Mouse (Mus musculus) intestine, embryonic 16.5 days (tissue): ENCODE data around the gene Rpl21. TPM values are rescaled to one million over a fixed set of nuclear protein-coding genes. Genes with fewer than 3 reads are reported as not detected.

Source experiments
- ATAC-seq: fragments of 200-750 bp; cut with Nextera tagmentation; 2 replicates; pipeline ENCODE4 v1.8.0; 2017; ENCODE audit warnings: moderate TSS enrichment, moderate library complexity
- H3K27ac ChIP-seq: fragments of 300-500 bp; sonication (generic); 2 replicates; pipeline ENCODE4 v1.5.1; 2014; ENCODE audit warnings: mild to moderate bottlenecking, low read length
- H3K27me3 ChIP-seq: fragments of 300-500 bp; sonication (generic); replicated peaks from 2 replicates; pipeline ENCODE4 v1.6.1; 2014; ENCODE audit warnings: low read length, control low read depth, mixed read lengths; ENCODE audit not compliant: control insufficient read depth, insufficient read depth
- H3K36me3 ChIP-seq: fragments of 300-500 bp; sonication (generic); 2 replicates; pipeline ENCODE4 v1.6.1; 2014; ENCODE audit warnings: low read length, control low read depth; ENCODE audit not compliant: control insufficient read depth, insufficient read depth
- H3K4me1 ChIP-seq: fragments of 300-500 bp; sonication (generic); 2 replicates; pipeline ENCODE4 v1.6.1; 2014; ENCODE audit warnings: low read length, control low read depth, mixed read lengths; ENCODE audit not compliant: control insufficient read depth, insufficient read depth
- H3K4me2 ChIP-seq: fragments of 300-500 bp; sonication (generic); 2 replicates; pipeline ENCODE4 v1.6.1; 2014; ENCODE audit warnings: low read depth, low read length, control low read depth
- H3K4me3 ChIP-seq: fragments of 300-500 bp; sonication (generic); 2 replicates; pipeline ENCODE4 v1.5.1; 2014; ENCODE audit warnings: mild to moderate bottlenecking, low read length
- H3K9ac ChIP-seq: fragments of 300-500 bp; sonication (generic); 2 replicates; pipeline ENCODE4 v1.6.1; 2014; ENCODE audit warnings: low read depth, low read length
- H3K9me3 ChIP-seq: fragments of 300-500 bp; sonication (generic); 2 replicates; pipeline ENCODE4 v1.6.1; 2016; ENCODE audit warnings: low read length, control low read depth; ENCODE audit not compliant: control insufficient read depth
- WGBS: fragments of 180-500 bp; shearing (Covaris S2); extraction: QIAGEN DNeasy Blood & Tissue Kit; methylation state at CpG from one replicate; pipeline ENCODE4 v1.1.7; 2014; 5-methylcytosine and 5-hydroxymethylcytosine counted together
- polyA plus RNA-seq: library from polyadenylated mRNA; unstranded; fragments of >200 nt; fragmentation: Nextera tagmentation; extraction: Ambion mirVana; gene quantifications from 2 replicates; pipeline ENCODE4 v1.2.1, GENCODE M21; 2015

Gene Rpl21
- 455 and 503 TPM in 2 replicates for polyA plus RNA-seq

DNA sequence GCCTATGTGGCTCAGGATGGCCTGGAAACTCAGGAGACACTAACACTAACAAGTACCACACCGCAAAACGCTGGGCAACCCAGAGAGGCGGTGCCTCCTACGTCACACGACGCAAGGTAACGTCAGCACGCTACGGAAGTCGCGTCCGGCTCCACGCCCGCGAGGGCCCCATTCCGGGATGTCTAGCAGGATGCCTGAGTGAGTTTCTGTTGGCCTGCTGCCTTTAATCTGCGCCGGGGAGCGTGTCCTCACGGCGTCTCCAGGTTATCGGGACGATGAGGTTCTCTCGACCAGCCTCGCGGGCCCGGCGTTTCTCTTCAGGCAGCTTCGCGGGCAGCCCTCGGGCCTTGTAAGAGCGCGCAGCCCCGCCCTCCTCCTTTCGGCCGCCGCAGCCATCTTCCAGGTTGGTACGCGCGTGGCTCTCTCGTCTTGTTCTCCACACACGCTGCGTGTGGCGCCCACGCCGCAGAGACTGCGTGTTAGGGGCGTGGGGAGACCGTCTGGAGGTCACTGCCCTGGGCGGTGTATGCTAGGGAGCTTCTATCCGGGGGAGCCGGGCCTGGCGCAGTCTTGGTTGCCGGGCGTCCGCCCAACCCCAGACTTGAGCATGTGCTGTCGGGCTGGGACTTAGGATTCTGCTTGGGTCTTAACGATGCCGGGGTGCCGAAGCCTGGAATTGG is at the start of gene Rpl21:
Gene Rpl21 (plus strand): TSS at position 122 of the 680 bp plus-strand sequence.
- peaks cover 5% of the 10 kb centered on the region for H3K4me1 ChIP-seq
- peak within 1 kb of the TSS; percentile 78 for H3K27ac ChIP-seq
- WGBS: under 1% methylated on average over 60 of the region's 60 CpGs
- no peaks in the 10 kb centered on the region for H3K9me3 ChIP-seq
- H3K4me3 ChIP-seq: peak within 1 kb of the TSS; percentile 74
- ATAC-seq: peak; percentile 98
- H3K36me3 ChIP-seq: peaks cover 10% of the 10 kb centered on the region; the same call in 1 of the 2 replicates
- peak within 1 kb of the TSS; percentile 75 for H3K4me2 ChIP-seq
- H3K9ac ChIP-seq: peak within 1 kb of the TSS; percentile 99
- no peaks in the 10 kb centered on the region for H3K27me3 ChIP-seq

DNA sequence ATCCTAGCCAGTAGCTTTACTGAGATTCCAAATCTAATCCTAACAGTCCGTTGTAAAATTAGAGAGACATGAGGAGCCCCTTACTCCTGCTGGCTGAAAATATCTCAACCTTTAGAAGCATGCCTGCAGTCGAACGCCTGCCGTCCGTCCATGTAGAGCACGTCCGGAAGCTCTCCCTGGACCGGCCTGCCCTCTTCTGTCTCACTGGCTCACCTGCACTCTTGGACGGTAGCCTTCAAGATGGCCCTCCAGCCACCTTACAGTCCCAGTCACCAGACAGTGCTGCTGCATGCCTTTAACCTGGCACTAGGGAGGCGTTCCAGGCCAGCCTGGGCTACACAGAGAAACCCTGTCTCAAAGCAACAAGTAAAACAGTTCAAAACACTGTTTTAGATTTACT is 49.4 kb upstream of the Rpl21 start:
- Histone ChIP-seq H3K4me3 (no peak overlapping the region), H3K27me3 (no peaks in the 10 kb centered on the region), H3K27ac (no peak overlapping the region), H3K36me3 (0 out of 2 replicates have a peak, but pooled peaks cover 4% of the 10 kb centered on the region), H3K9ac (no peak overlapping the region), H3K4me2 (no peak overlapping the region), H3K4me1 (peaks cover 46% of the 10 kb centered on the region), H3K9me3 (no peaks in the 10 kb centered on the region)
- ATAC-seq: no peak
- 81% methylated on average over 10 of the region's 10 CpGs for WGBS

DNA sequence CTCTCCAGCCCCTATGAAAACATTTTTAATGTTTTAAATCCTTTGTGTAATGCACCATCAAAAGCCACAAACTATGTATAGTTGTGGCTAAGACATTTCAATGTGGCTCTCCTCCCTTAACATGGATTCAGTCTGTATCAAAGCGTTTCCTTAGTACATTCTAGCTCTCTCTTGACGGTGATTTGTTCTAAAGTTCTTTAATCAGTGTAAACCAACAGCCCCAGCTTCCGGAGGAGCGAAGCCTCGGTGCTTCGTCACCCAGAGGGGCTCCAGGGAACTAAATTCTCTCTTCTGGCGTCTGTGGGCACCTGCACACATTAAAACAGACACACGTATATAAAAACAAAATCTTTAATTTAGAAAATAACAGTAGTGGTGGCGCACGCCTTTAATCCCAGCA is 48.8 kb upstream of the Rpl21 start:
- H3K9ac ChIP-seq: no peak overlapping the region
- no peak for ATAC-seq
- no peak overlapping the region for H3K4me3 ChIP-seq
- H3K36me3 ChIP-seq: 0 out of 2 replicates have a peak, but pooled peaks cover 4% of the 10 kb centered on the region
- WGBS: 84% methylated on average over 10 of the region's 10 CpGs
- no peak overlapping the region for H3K4me2 ChIP-seq
- H3K27ac ChIP-seq: no peak overlapping the region
- peaks cover 49% of the 10 kb centered on the region for H3K4me1 ChIP-seq
- H3K27me3 ChIP-seq: no peaks in the 10 kb centered on the region
- no peaks in the 10 kb centered on the region for H3K9me3 ChIP-seq

DNA sequence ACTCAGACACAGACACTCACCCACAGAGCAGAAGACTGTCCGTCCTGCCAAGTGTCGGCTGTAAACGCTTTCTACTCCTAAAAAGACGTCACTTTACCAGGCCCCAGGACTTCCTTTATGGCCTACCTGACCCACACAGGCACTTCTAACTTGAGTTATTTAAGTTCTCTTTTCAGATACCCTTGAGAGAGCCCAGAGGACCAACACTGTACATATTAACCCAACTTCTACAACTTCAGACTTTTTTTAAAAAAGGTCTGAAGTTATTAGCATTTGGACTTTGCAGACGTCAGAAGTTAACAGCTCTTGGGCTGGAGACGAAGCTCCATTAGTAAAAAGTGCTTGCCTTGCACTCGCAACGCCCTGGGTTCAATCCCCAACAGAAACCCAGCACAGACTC is 46.6 kb upstream of the Rpl21 start:
- Histone ChIP-seq H3K4me3 (no peak overlapping the region), H3K9ac (no peak overlapping the region), H3K27me3 (no peaks in the 10 kb centered on the region), H3K4me2 (no peak overlapping the region), H3K9me3 (no peaks in the 10 kb centered on the region), H3K4me1 (peaks cover 50% of the 10 kb centered on the region), H3K27ac (0 out of 2 replicates have a peak overlapping the region, but pooled peaks have one; percentile 9), H3K36me3 (0 out of 2 replicates have a peak, but pooled peaks cover 4% of the 10 kb centered on the region)
- 62% methylated on average over 8 of the region's 8 CpGs for WGBS
- ATAC-seq: no peak

DNA sequence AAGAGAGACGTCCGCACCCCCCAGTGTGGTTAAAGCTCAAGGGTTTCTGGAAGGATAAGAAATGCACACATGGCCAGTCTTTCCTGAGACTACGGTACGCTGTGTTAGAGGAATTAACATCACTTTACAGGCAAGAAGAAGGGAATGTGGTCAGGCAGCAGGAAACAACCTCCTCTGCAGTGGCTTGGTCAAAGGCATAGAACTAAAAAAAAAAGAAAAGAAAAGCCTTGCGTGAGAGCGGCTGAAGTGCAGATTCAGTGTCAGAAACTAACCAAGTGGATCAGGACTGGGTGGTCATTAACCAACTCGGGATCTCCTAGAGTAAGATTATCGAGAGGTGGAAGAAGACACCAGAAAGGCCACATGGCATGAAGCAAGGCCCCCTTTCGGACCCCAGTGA is 43.3 kb upstream of the Rpl21 start:
- peak overlapping the region; percentile 27; the same call in 1 of the 2 replicates for H3K4me2 ChIP-seq
- no peak for ATAC-seq
- H3K9ac ChIP-seq: 0 out of 2 replicates have a peak overlapping the region, but pooled peaks have one; percentile 24

DNA sequence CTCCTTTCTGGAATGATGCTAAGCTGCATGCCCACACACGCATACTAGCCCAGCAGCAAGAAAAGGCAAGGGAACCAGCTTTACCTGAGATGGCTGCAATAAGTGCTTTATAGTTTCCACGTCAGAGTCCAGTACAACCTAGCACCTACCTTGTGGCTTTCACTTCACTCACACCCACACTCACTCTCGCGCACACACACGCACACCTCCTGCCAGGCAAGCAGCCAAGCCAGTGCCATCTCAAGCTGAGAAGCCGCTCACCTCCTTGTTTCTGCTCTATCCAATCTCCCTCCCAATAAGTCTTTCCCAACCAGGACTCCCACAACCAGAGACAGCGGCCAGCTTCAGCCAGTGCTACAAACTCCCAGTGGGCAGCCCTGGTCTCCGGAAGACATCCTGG is 41.7 kb upstream of the Rpl21 start:
- WGBS: 74% methylated on average over 8 of the region's 8 CpGs
- Histone ChIP-seq H3K4me3 (no peak overlapping the region), H3K9me3 (no peaks in the 10 kb centered on the region), H3K27me3 (no peaks in the 10 kb centered on the region), H3K4me1 (peaks cover 50% of the 10 kb centered on the region), H3K4me2 (peak overlapping the region; percentile 42), H3K9ac (peak overlapping the region; percentile 55; the same call in 1 of the 2 replicates), H3K36me3 (no peaks in the 10 kb centered on the region), H3K27ac (0 out of 2 replicates have a peak overlapping the region, but pooled peaks have one; percentile 11)
- no peak for ATAC-seq

More for the DNA sequence above, 43.3 kb upstream of the Rpl21 start:
- Histone ChIP-seq H3K4me3 (no peak overlapping the region), H3K4me1 (peaks cover 56% of the 10 kb centered on the region), H3K9me3 (no peaks in the 10 kb centered on the region), H3K27me3 (no peaks in the 10 kb centered on the region), H3K27ac (no peak overlapping the region; the same call in 1 of the 2 replicates), H3K36me3 (no peaks in the 10 kb centered on the region)
- 62% methylated on average over 9 of the region's 9 CpGs for WGBS

DNA sequence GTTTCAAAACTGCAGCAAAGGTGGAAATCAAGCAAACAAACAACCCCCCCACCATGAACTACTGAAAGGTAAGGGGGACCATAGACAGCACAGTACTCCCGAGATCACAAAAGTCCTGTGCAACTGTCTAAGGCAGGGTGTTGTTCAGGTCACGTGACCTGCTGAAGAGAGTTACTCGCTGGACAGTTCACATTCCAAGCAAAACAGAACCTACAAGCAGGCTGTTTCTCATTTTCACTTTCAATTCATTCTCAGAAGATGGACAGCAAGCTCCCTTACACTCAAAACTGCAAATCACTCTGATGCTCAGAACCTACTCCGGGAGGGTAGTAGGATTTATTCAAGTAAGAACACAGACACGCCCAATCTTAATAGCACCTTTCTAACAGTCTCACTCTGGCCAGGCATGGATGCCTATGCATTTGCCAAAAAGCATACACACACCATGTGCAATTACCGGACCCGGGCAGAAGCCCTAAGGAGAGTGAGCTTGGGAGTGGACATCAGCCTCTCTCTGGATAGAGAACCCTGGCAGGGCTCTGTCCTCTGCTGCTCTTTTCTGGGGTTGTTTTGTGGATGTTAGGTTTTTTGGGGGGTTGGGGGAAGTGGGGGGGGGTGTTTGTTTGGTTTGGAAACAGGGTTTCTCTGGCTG is 40.4 kb upstream of the Rpl21 start:
- WGBS: 47% methylated on average over 7 of the region's 7 CpGs
- H3K9me3 ChIP-seq: no peaks in the 10 kb centered on the region
- peak overlapping the region; percentile 97 for H3K4me3 ChIP-seq
- no peaks in the 10 kb centered on the region for H3K27me3 ChIP-seq
- H3K27ac ChIP-seq: no peak overlapping the region; the same call in 1 of the 2 replicates
- peak overlapping the region; percentile 82 for H3K4me2 ChIP-seq
- H3K9ac ChIP-seq: peak overlapping the region; percentile 98
- H3K4me1 ChIP-seq: peaks cover 48% of the 10 kb centered on the region
- no peak for ATAC-seq
- no peaks in the 10 kb centered on the region for H3K36me3 ChIP-seq

DNA sequence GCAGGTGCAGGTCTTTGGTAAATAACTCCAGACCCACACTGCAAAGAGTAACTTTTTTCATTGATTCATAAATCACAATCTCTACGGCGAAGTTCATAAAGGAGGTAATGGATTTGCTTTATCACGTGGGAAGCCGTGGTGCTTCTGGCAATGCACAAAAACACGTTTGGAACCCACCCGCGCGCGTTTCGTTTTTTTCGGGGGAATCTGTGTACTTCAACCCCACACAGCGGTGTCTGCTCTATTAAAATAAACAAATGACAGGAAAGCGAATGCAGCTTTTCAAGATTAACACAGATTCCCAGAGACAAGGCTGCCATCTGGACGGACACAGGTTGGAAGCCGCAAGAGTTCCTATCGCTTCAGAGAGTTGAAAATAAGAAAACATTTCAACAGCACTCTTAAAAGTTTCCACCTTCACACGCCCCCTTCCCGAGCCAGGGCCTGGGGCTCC is 39.0 kb upstream of the Rpl21 start:
- under 1% methylated on average over 18 of the region's 18 CpGs for WGBS
- H3K4me1 ChIP-seq: peaks cover 43% of the 10 kb centered on the region
- no peaks in the 10 kb centered on the region for H3K36me3 ChIP-seq
- H3K9me3 ChIP-seq: no peaks in the 10 kb centered on the region
- peak overlapping the region; percentile 98 for H3K9ac ChIP-seq
- H3K27me3 ChIP-seq: no peaks in the 10 kb centered on the region
- peak overlapping the region; percentile 97 for H3K4me3 ChIP-seq
- peak overlapping the region; percentile 94 for H3K27ac ChIP-seq
- ATAC-seq: no peak
- H3K4me2 ChIP-seq: peak overlapping the region; percentile 82

DNA sequence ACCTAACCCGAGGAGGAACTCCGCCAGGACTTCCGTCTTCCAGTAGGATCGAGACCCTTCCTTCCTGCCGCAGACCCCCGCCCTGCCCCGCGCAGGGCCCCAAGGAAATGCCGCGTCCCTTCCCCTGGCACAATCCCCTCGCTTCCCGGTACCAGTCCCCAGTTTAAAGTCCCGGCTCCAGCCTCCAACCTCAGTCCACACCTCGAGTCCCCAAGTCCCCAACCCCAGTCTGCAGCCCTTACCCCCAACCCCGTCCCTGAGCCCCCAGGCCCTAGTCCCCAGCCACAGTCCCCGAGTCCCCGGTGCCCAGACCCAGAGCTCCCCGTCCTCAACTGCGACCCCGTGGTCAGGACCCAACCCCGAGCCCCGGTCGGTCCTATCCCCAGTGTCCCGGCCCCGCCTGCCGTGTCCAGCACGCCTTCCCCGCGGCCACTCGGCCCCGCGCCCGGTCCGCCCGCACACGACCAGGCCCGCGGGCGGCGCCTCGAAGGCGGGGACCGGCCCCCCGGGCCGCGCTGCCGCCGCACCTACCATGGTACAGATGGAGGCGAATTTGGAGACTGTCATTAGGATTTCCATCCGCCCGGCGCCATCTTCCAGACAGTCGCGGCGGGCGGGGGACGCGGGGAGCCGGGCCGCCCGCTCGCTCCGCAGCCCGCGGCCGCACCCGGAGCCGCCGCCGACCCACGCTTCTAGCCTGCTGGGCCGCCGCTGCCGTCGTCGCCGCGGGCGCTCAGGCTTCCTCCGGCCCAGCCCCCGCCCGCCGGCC is 38.4 kb upstream of the Rpl21 start:
- H3K36me3 ChIP-seq: no peaks in the 10 kb centered on the region
- H3K9me3 ChIP-seq: no peaks in the 10 kb centered on the region
- peak overlapping the region; percentile 94 for H3K27ac ChIP-seq
- H3K4me1 ChIP-seq: peaks cover 38% of the 10 kb centered on the region
- peak; percentile 55 for ATAC-seq
- no peaks in the 10 kb centered on the region for H3K27me3 ChIP-seq
- WGBS: under 1% methylated on average over 61 of the region's 83 CpGs
- H3K9ac ChIP-seq: peak overlapping the region; percentile 98
- H3K4me2 ChIP-seq: peak overlapping the region; percentile 82
- peak overlapping the region; percentile 97 for H3K4me3 ChIP-seq
